Mouse (Mus musculus): ENCODE measurements around the gene Gm11127. TPM values are rescaled to one million over a fixed set of nuclear protein-coding genes. Genes with fewer than 3 reads are reported as not detected.
"Not testable (repeated sequence)": the region's sequence is repeated elsewhere in the genome, so short reads cannot be mapped to it uniquely, and the experiment has no call there.

The Gm11127 gene
- total and polyA plus RNA-seq, 2 experiments from 2014 or later = 0.12 TPM; not detected in 1

GRCm38 (mm10) chr17:36031583-36032331 is 26.4 kb downstream of the Gm11127 start:
- Histone ChIP-seq H3K4me3 (ENCODE audit: low read depth, low read length) (peak overlapping the region; percentile 39), H3K9ac (replicated peaks; ENCODE audit: low read length, poor library complexity, severe bottlenecking) (0 out of 2 replicates have a peak overlapping the region, but pooled peaks have one; percentile 19), H3K4me2 (ENCODE audit: low read depth, low read length, poor library complexity, severe bottlenecking) (peak overlapping the region; percentile 69)
- not testable (repeated sequence) for H3K36me3 ChIP-seq (ENCODE audit: insufficient read depth, low read length); H3K4me1 ChIP-seq (ENCODE audit: insufficient read depth, low read length); DNase-seq (ENCODE audit: low spot score); H3K9me3 ChIP-seq (ENCODE audit: low read length); H3K27ac ChIP-seq (ENCODE audit: low read depth, low read length); H3K27me3 ChIP-seq (ENCODE audit: insufficient read depth, low read length)
- WGBS = 1% methylated on average over 39 of the region's 40 CpGs
- peak; percentile 65 for TF ChIP-seq CTCF (IDR thresholded peaks at IDR 0.05)
- ATAC-seq (ENCODE audit: low FRiP score) = peak; percentile 81

- H3K36me3 ChIP-seq (ENCODE audit: insufficient read depth, low read length); H3K9me3 ChIP-seq (ENCODE audit: low read length); H3K4me1 ChIP-seq (ENCODE audit: insufficient read depth, low read length); H3K27ac ChIP-seq (ENCODE audit: low read depth, low read length); DNase-seq (ENCODE audit: low spot score); H3K27me3 ChIP-seq (ENCODE audit: insufficient read depth, low read length): not testable (repeated sequence)
- H3K4me3 ChIP-seq (ENCODE audit: low read depth, low read length) = peak overlapping the region; percentile 39
- peak overlapping the region; percentile 69 for H3K4me2 ChIP-seq (ENCODE audit: low read depth, low read length, poor library complexity, severe bottlenecking)
- H3K9ac ChIP-seq (replicated peaks; ENCODE audit: low read length, poor library complexity, severe bottlenecking) = 0 out of 2 replicates have a peak overlapping the region, but pooled peaks have one; percentile 19
- ATAC-seq (ENCODE audit: low FRiP score) = peak; percentile 36; the same call in 1 of the 2 replicates
- 36% methylated on average over 8 of the region's 8 CpGs for WGBS
Measured at GRCm38 (mm10) chr17:36030703-36031582, 27.2 kb downstream of the Gm11127 start.

GRCm38 (mm10) chr17:36030046-36030702 is 28.0 kb downstream of the Gm11127 start:
- 77% methylated on average over 2 of the region's 4 CpGs for WGBS
- H3K4me2 ChIP-seq (ENCODE audit: low read depth, low read length, poor library complexity, severe bottlenecking); H3K4me1 ChIP-seq (ENCODE audit: insufficient read depth, low read length); H3K4me3 ChIP-seq (ENCODE audit: low read depth, low read length); H3K27me3 ChIP-seq (ENCODE audit: insufficient read depth, low read length); H3K9ac ChIP-seq (replicated peaks; ENCODE audit: low read length, poor library complexity, severe bottlenecking); H3K9me3 ChIP-seq (ENCODE audit: low read length); ATAC-seq (ENCODE audit: low FRiP score); H3K27ac ChIP-seq (ENCODE audit: low read depth, low read length); DNase-seq (ENCODE audit: low spot score); H3K36me3 ChIP-seq (ENCODE audit: insufficient read depth, low read length): not testable (repeated sequence)

- 56% methylated on average over 7 of the region's 7 CpGs for WGBS
- Histone ChIP-seq H3K9me3 (ENCODE audit: low read length) (no peaks in the 10 kb centered on the region), H3K27ac (ENCODE audit: low read depth, low read length) (no peak overlapping the region), H3K4me3 (ENCODE audit: low read depth, low read length) (no peak overlapping the region), H3K36me3 (ENCODE audit: insufficient read depth, low read length) (no peaks in the 10 kb centered on the region), H3K4me1 (ENCODE audit: insufficient read depth, low read length) (no peaks in the 10 kb centered on the region), H3K27me3 (ENCODE audit: insufficient read depth, low read length) (no peaks in the 10 kb centered on the region), H3K4me2 (ENCODE audit: low read depth, low read length, poor library complexity, severe bottlenecking) (no peak overlapping the region), H3K9ac (replicated peaks; ENCODE audit: low read length, poor library complexity, severe bottlenecking) (no peak overlapping the region)
- TF ChIP-seq CTCF (IDR thresholded peaks at IDR 0.05) = no peak
- DNase-seq (ENCODE audit: low spot score) (no peak), ATAC-seq (ENCODE audit: low FRiP score) (no peak)
Measured at GRCm38 (mm10) chr17:36028879-36029619, 29.1 kb downstream of the Gm11127 start.

GRCm38 (mm10) chr17:36027663-36028062 is 30.5 kb downstream of the Gm11127 start:
- no peak overlapping the region for H3K27ac ChIP-seq (ENCODE audit: low read depth, low read length)
- 94% methylated on average over 4 of the region's 4 CpGs for WGBS
- H3K27me3 ChIP-seq (ENCODE audit: insufficient read depth, low read length) = no peaks in the 10 kb centered on the region
- no peaks in the 10 kb centered on the region for H3K4me1 ChIP-seq (ENCODE audit: insufficient read depth, low read length)
- H3K4me3 ChIP-seq (ENCODE audit: low read depth, low read length) = no peak overlapping the region
- no peak overlapping the region for H3K4me2 ChIP-seq (ENCODE audit: low read depth, low read length, poor library complexity, severe bottlenecking)
- ATAC-seq (ENCODE audit: low FRiP score) (no peak), DNase-seq (ENCODE audit: low spot score) (no peak)
- H3K9ac ChIP-seq (replicated peaks; ENCODE audit: low read length, poor library complexity, severe bottlenecking) = no peak overlapping the region
- no peaks in the 10 kb centered on the region for H3K36me3 ChIP-seq (ENCODE audit: insufficient read depth, low read length)
- no peak for TF ChIP-seq CTCF (IDR thresholded peaks at IDR 0.05)
- no peaks in the 10 kb centered on the region for H3K9me3 ChIP-seq (ENCODE audit: low read length)

All from midbrain, postnatal 0 days (tissue).